Mouse (Mus musculus) liver, embryonic 14.5 days (tissue): ENCODE results near the gene Cdh26. TPM values are rescaled to one million over a fixed set of nuclear protein-coding genes. Genes with fewer than 3 reads are reported as not detected.
A peak's percentile ranks its signal among the peaks of the same experiment; 100 is the strongest.

ENCODE experiments used
- ATAC-seq: fragments of 200-750 bp; cut with Nextera tagmentation; 2 replicates; pipeline ENCODE4 v1.8.0; 2017; ENCODE audit warnings: moderate number of reproducible peaks, mild to moderate bottlenecking, moderate library complexity; ENCODE audit not compliant: insufficient read depth
- DNase-seq, 3 experiments: peaks; one replicate each; pipeline ENCODE4 v3.0.0-alpha.2; 2012 to 2013; ENCODE audit warnings: low read depth in 3 of 3, low spot score in 3 of 3
- H3K27ac ChIP-seq: fragments of 300-500 bp; sonication (generic); 2 replicates; pipeline ENCODE4 v1.5.1; 2014; ENCODE audit warnings: moderate library complexity, mild to moderate bottlenecking, control low read depth, inconsistent platforms
- H3K27me3 ChIP-seq: fragments of 300-500 bp; sonication (generic); 2 replicates; pipeline ENCODE4 v1.6.1; 2014; ENCODE audit warnings: mild to moderate bottlenecking, low read length, moderate library complexity; ENCODE audit not compliant: control insufficient read depth, insufficient read depth
- H3K36me3 ChIP-seq: fragments of 300-500 bp; sonication (generic); replicated peaks from 2 replicates; pipeline ENCODE4 v1.6.1; 2014; ENCODE audit warnings: low read depth; ENCODE audit not compliant: control insufficient read depth, insufficient read depth
- H3K4me1 ChIP-seq, 2 experiments: fragments of 200-500 bp in 1 of 2; fragments of 300-500 bp in 1 of 2; sonication (generic) in 1 of 2; replicated peaks; 2 replicates each; pipeline ENCODE4 v1.6.1; 2012 to 2014; ENCODE audit warnings: antibody characterized with exemption in 1 of 2, inconsistent platforms in 1 of 2, low read length in 1 of 2; ENCODE audit not compliant: control insufficient read depth in 2 of 2, insufficient read depth in 2 of 2
- H3K4me2 ChIP-seq: fragments of 300-500 bp; sonication (generic); 2 replicates; pipeline ENCODE4 v1.6.1; 2014; ENCODE audit warnings: low read depth, mild to moderate bottlenecking, control low read depth, moderate library complexity
- H3K4me3 ChIP-seq, 2 experiments: fragments of 200-500 bp in 1 of 2; fragments of 300-500 bp in 1 of 2; sonication (generic) in 1 of 2; 2 replicates each; pipeline ENCODE4 v1.5.1; 2012 to 2014; ENCODE audit warnings: low read depth in 2 of 2, low read length in 2 of 2, mild to moderate bottlenecking in 2 of 2, control low read depth in 1 of 2, inconsistent platforms in 1 of 2, moderate library complexity in 1 of 2; ENCODE audit not compliant: insufficient read depth in 1 of 2
- H3K9ac ChIP-seq: fragments of 300-500 bp; sonication (generic); replicated peaks from 2 replicates; pipeline ENCODE4 v1.6.1; 2014; ENCODE audit warnings: mild to moderate bottlenecking, control low read depth, moderate library complexity
- H3K9me3 ChIP-seq: fragments of 300-500 bp; sonication (generic); 2 replicates; pipeline ENCODE4 v1.6.1; 2016; ENCODE audit warnings: low read length, mixed read lengths; ENCODE audit not compliant: control insufficient read depth
- CTCF ChIP-seq: IDR thresholded peaks from 2 replicates; pipeline ENCODE4 v1.5.1; 2016; ENCODE audit warnings: antibody characterized with exemption, low read depth, control low read depth
- EP300 ChIP-seq: IDR thresholded peaks from 2 replicates; pipeline ENCODE4 v1.6.1; 2016; ENCODE audit warnings: antibody characterized with exemption, low read depth
- WGBS: fragments of 180-500 bp; shearing (Covaris S2); extraction: QIAGEN DNeasy Blood & Tissue Kit; methylation state at CpG from one replicate; pipeline ENCODE4 v1.1.7; 2014; ENCODE audit not compliant: insufficient replicate concordance; 5-methylcytosine and 5-hydroxymethylcytosine counted together
- polyA plus RNA-seq, 2 experiments: library from polyadenylated mRNA; depleted of rRNA in 1 of 2; stranded (reverse) in 1 of 2; unstranded in 1 of 2; fragments of >200 nt; fragmentation: Nextera tagmentation in 1 of 2; extraction: Ambion mirVana in 1 of 2; gene quantifications; 2 replicates each; pipeline versions ENCODE4 v1.2.1 to v1.2.3; 2012 to 2014

Cdh26 gene
- polyA plus RNA-seq, 2 experiments = 0.09 to 0.15 TPM

GRCm38 (mm10) chr2:178457414-178457813 is 27.1 kb downstream of the Cdh26 start:
- Histone ChIP-seq H3K27ac (no peak overlapping the region), H3K27me3 (no peaks in the 10 kb centered on the region)

DNA sequence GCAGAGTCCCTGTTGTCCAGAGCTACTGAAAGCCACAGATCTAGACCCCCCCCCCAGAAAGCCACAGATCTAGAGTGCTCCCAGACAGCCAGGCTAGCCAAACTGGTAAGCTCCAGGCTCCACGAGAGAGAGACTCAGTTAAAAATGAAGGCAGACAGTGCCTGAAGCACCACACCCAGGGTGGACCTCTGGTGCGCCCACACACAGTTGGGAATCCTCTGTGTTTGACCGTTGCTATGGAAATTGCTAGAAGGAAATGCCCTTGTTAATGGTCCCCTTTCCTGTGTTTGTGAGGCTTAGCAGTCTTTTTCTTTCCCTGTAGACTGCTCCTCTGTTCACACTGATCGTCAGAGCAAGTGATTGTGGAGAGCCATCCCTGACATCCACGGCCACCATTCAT is 30.0 kb downstream of the Cdh26 start:
- no peak for ATAC-seq
- no peak for DNase-seq
- WGBS = 38% methylated on average over 5 of the region's 5 CpGs

More at GRCm38 (mm10) chr2:178457414-178457813, 27.1 kb downstream of the Cdh26 start:
- Histone ChIP-seq H3K4me3 (no peak overlapping the region), H3K4me2 (no peak overlapping the region), H3K9ac (no peak overlapping the region), H3K9me3 (no peaks in the 10 kb centered on the region), H3K36me3 (no peaks in the 10 kb centered on the region), H3K4me1 (no peaks in the 10 kb centered on the region)
- ATAC-seq (no peak), DNase-seq (no peak)
- 68% methylated on average over 6 of the region's 6 CpGs for WGBS
- TF ChIP-seq EP300 (no peak), CTCF (no peak)

DNA sequence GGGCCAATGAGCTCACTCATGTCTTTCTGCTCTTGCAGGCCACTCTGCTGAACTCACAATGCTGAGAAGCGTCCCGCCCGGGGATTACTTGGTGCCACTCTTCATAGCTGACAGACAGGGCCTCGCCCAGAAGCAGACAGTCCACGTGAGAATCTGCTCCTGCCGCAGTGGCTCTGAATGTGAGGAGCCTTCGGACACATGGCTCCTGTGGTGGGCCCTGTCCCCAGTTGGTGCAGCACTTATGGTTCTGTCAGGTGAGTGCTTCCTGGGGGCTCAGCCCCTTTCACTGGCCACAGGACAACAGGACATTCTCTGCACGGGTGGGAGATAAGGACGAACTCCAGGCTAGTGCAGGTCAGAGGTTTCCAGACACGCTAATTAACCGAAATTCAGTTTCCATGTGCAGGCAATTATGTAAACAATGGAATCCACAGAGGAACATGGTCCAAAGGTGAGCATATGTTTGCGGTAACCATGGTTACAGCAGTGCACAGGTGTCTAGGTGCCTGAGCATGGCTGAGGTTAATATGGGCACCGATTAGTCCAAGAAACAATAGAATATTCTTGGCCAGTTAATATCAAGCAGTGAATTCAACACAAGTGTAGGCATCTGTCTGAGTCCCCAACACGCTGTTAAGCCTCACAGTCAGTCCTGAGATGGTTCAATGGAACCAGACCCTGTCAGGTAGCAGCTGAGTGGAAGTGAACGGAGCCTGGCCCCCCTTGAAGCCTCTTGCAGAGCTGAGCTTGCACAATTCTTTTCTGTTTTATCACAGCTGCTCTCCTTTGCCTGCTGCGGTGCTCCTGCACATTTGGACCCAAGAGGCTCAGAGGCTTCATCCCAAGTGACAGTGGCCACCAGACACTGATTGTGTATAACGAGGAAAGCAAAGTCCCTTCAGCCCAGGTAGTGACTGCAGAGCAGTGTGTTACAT is 41.5 kb downstream of the Cdh26 start:
- DNase-seq = no peak
- Histone ChIP-seq H3K9me3 (no peaks in the 10 kb centered on the region), H3K4me3 (no peak overlapping the region), H3K4me1 (0 out of 4 replicates have a peak, but pooled peaks cover 0 to 7% of the 10 kb centered on the region in 2 experiments), H3K27ac (no peak overlapping the region), H3K36me3 (no peaks in the 10 kb centered on the region), H3K4me2 (no peak overlapping the region), H3K27me3 (no peaks in the 10 kb centered on the region), H3K9ac (no peak overlapping the region)
- no peak for TF ChIP-seq CTCF
- TF ChIP-seq EP300 = no peak
- 52% methylated on average over 17 of the region's 17 CpGs for WGBS
- ATAC-seq = peak; percentile 62

More for the DNA sequence above, 30.0 kb downstream of the Cdh26 start:
- no peak overlapping the region for H3K4me3 ChIP-seq
- no peak overlapping the region for H3K4me2 ChIP-seq
- H3K36me3 ChIP-seq = no peaks in the 10 kb centered on the region
- no peaks in the 10 kb centered on the region for H3K4me1 ChIP-seq
- no peaks in the 10 kb centered on the region for H3K9me3 ChIP-seq
- no peak overlapping the region for H3K27ac ChIP-seq
- H3K27me3 ChIP-seq = no peaks in the 10 kb centered on the region
- H3K9ac ChIP-seq = no peak overlapping the region
- no peak for TF ChIP-seq CTCF
- TF ChIP-seq EP300 = no peak

GRCm38 (mm10) chr2:178473916-178474315 is 43.6 kb downstream of the Cdh26 start:
- Histone ChIP-seq H3K27me3 (no peaks in the 10 kb centered on the region), H3K27ac (no peak overlapping the region), H3K9ac (no peak overlapping the region), H3K4me3 (no peak overlapping the region), H3K36me3 (no peaks in the 10 kb centered on the region), H3K4me1 (0 out of 4 replicates have a peak, but pooled peaks cover 0 to 7% of the 10 kb centered on the region in 2 experiments), H3K4me2 (no peak overlapping the region), H3K9me3 (no peaks in the 10 kb centered on the region)
- ATAC-seq = no peak
- TF ChIP-seq CTCF (no peak), EP300 (no peak)
- 68% methylated on average over 10 of the region's 10 CpGs for WGBS
- no peak for DNase-seq

GRCm38 (mm10) chr2:178477228-178477627 is 46.9 kb downstream of the Cdh26 start:
- no peak for DNase-seq
- Histone ChIP-seq H3K4me3 (no peak overlapping the region), H3K4me1 (0 out of 4 replicates have a peak, but pooled peaks cover 0 to under 1% of the 10 kb centered on the region in 2 experiments), H3K36me3 (no peaks in the 10 kb centered on the region), H3K9me3 (no peaks in the 10 kb centered on the region), H3K27me3 (no peaks in the 10 kb centered on the region), H3K9ac (no peak overlapping the region), H3K27ac (no peak overlapping the region), H3K4me2 (no peak overlapping the region)
- TF ChIP-seq EP300 = no peak
- TF ChIP-seq CTCF = no peak
- no peak for ATAC-seq
- 47% methylated on average over 2 of the region's 2 CpGs for WGBS
